In genomic region chr2:62664135-62664670, GRCm38 (mm10) we compare ENCODE assay signal across 8 mouse cellular contexts. TPM values are rescaled to one million over a fixed set of nuclear protein-coding genes. Genes with fewer than 3 reads are reported as not detected.
DNase-seq lines count a peak whose midpoint lies in the region; ATAC-seq and TF ChIP-seq lines count a peak whose summit lies in the region.

Gene Gca, plus strand, starts transcription at chr2:62664285.

- 0 out of 2 replicates have a peak, but pooled peaks have one; percentile 35 for TF ChIP-seq EP300 in ES-Bruce4 (IDR thresholded peaks at IDR 0.05; ENCODE audit: insufficient read depth, low read depth, low read length)

- H3K4me1 ChIP-seq in ES-Bruce4 (ENCODE audit: control insufficient read depth, insufficient read depth, low read length) = no peaks in the 10 kb centered on the region
- H3K4me1 ChIP-seq in forebrain, embryonic 16.5 days (replicated peaks; ENCODE audit: control insufficient read depth, insufficient read depth, low read length) = peaks cover 5% of the 10 kb centered on the region

- H3K4me3 ChIP-seq in ES-Bruce4 (ENCODE audit: low read depth, low read length) = peak within 1 kb of the TSS; percentile 98
- peak within 1 kb of the TSS; percentile 80 for H3K4me3 ChIP-seq in forebrain, embryonic 16.5 days (replicated peaks; ENCODE audit: low read length)

- peak within 1 kb of the TSS; percentile 95 for H3K4me2 ChIP-seq in forebrain, embryonic 16.5 days (ENCODE audit: low read length)

- peak; percentile 71 to 73 for DNase-seq in cerebellum, adult 18-20 months
- peak; percentile 20 for DNase-seq in heart, postnatal 25 days (ENCODE audit: low spot score)
- DNase-seq in layer of hippocampus, adult 18-20 months (ENCODE audit: low spot score in 2 of 2) = peak; percentile 68 to 87
- DNase-seq in lung, adult 18-20 months = peak; percentile 85 to 88
- peak; percentile 93 for DNase-seq in testis, postnatal 14 days (ENCODE audit: low spot score)

- intact Hi-C loops in heart, postnatal 25 days (cut with DNase I) = no loop called here

- H3K27ac ChIP-seq in ES-Bruce4 (ENCODE audit: insufficient read depth, low read length) = no peak within 1 kb of the TSS
- H3K27ac ChIP-seq in forebrain, embryonic 16.5 days (ENCODE audit: low read length) = no peak within 1 kb of the TSS

- WGBS in forebrain, embryonic 16.5 days = under 1% methylated on average over 43 of the region's 43 CpGs

- no peak for TF ChIP-seq CTCF in ES-Bruce4 (IDR thresholded peaks at IDR 0.05; ENCODE audit: low read depth, low read length)

- no peaks in the 10 kb centered on the region for H3K9me3 ChIP-seq in ES-Bruce4 (replicated peaks; ENCODE audit: control insufficient read depth, insufficient read depth, low read length, poor library complexity, severe bottlenecking)
- H3K9me3 ChIP-seq in forebrain, embryonic 16.5 days (ENCODE audit: control insufficient read depth, low read length) = no peaks in the 10 kb centered on the region

- ATAC-seq in forebrain, embryonic 16.5 days = peak; percentile 96
- peak; percentile 98 for ATAC-seq in neutrophil, adult 5-6 weeks (ENCODE audit: extremely low read depth, insufficient number of reproducible peaks, low FRiP score, poor library complexity, severe bottlenecking)

- peak within 1 kb of the TSS; percentile 60 for H3K9ac ChIP-seq in ES-Bruce4 (ENCODE audit: low read depth, poor library complexity, severe bottlenecking)
- H3K9ac ChIP-seq in forebrain, embryonic 16.5 days (replicated peaks; ENCODE audit: low read depth, low read length) = peak within 1 kb of the TSS; percentile 75

- peak; percentile 91 for TF ChIP-seq POLR2A in ES-Bruce4 (IDR thresholded peaks at IDR 0.05; ENCODE audit: insufficient read depth, low read length)

- no peaks in the 10 kb centered on the region; the same call in 1 of the 2 replicates for H3K27me3 ChIP-seq in ES-Bruce4 (ENCODE audit: control insufficient read depth, insufficient read depth, low read length, poor library complexity, severe bottlenecking)
- H3K27me3 ChIP-seq in forebrain, embryonic 16.5 days (replicated peaks; ENCODE audit: control insufficient read depth, insufficient read depth, low read length) = no peaks in the 10 kb centered on the region

- H3K36me3 ChIP-seq in ES-Bruce4 (ENCODE audit: control insufficient read depth, insufficient read depth, low read length, poor library complexity, severe bottlenecking) = no peaks in the 10 kb centered on the region
- H3K36me3 ChIP-seq in forebrain, embryonic 16.5 days (ENCODE audit: control insufficient read depth, insufficient read depth) = no peaks in the 10 kb centered on the region

RNA-seq across cellular contexts. Expression of gene Gca, which starts in this region (rescaled TPM):
- 16.7 and 24.7 TPM in 2 replicates for polyA plus RNA-seq in ES-Bruce4 (2011; ENCODE audit: insufficient read depth, insufficient read length, low read depth, missing spikeins)
- polyA plus RNA-seq in forebrain, embryonic 16.5 days (2015; fragmentation: Nextera tagmentation; extraction: Ambion mirVana) = 8.8 and 9.2 TPM in 2 replicates
- 10 to 100 TPM; 33.7 to 37.3 TPM for total RNA-seq in heart, postnatal 25 days (2021)
- 10 to 100 TPM; 11.4 to 13.2 TPM for total RNA-seq in layer of hippocampus, adult 18-20 months (2021)
- 12.0 and 12.4 TPM in 2 replicates for total RNA-seq in neutrophil, adult 5-6 weeks (2017)

Comparison
In these comparisons a context has a peak if more than half of its experiments do, and no peak if none do; other contexts are left out.
1. DNase-seq: peak in every context shown above with its lines; median percentile 93 in testis, postnatal 14 days; 86 in lung, adult 18-20 months; 78 in layer of hippocampus, adult 18-20 months; 72 in cerebellum, adult 18-20 months; 20 in heart, postnatal 25 days.